Mouse (Mus musculus): Measurements from ENCODE around the gene Oprl1.

The Oprl1 gene

DNA sequence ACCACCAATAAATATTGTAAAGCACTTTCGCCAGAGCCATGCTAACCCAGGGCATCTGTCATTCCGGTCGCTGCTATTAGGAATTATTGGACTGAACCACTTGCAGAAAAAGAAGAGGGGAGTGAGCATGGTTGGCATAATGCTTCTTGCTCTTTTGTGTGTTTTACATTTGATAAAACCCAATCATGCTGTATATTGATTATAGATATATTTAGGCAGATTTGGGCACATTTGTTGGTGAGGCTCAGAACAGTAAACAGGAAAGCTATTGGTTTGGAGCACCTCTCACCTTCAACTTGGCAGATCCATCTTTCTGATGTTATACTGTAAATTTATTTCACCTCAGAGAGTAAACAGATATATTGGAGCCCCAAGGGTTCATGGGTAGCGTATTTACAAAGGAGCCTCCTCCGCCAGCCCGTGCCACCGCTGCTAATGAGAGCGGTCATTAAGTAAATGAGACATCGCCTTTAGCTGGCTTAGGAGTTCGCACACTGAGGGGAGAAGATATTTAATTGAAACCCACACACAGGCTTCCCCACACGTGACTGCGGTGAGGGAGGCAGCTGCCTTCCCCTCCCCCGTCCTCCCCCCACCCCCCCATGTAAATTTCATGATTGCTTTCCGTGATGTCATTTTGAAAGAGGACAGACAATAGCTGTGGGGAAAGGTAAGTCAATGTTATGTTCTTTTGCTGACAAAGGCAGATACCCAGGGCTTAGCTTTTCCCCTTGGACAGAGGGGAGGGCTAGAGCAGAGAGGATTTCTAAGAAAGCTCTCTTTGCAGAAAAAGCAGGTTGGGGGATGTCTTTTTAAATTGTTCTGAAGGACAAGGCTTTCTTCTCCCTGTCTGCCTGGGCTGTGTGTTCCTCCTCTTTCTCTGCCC is 52.1 kb downstream of the Oprl1 start:
- peak; percentile 61 to 78 for DNase-seq

DNA sequence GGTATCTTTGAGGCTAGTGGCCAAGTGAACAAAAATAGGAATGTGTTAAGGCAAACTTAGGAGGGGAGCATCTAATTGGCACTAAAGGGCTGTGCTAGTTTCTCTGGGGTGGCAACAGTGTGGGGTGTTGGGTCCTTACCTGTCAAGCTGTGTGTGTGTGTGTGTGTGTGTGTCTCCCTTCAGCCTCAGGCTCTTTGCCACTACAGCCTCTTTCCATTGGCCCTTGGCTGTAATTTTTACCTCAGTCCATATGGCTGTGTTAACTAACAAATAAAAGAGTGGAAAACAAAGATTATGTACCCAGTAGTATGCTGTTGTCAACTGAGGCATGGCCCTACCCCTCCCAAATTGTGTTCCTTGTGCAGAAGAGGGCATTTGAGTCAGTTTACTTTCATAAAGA is 53.6 kb downstream of the Oprl1 start:
- DNase-seq, result no peak

DNA sequence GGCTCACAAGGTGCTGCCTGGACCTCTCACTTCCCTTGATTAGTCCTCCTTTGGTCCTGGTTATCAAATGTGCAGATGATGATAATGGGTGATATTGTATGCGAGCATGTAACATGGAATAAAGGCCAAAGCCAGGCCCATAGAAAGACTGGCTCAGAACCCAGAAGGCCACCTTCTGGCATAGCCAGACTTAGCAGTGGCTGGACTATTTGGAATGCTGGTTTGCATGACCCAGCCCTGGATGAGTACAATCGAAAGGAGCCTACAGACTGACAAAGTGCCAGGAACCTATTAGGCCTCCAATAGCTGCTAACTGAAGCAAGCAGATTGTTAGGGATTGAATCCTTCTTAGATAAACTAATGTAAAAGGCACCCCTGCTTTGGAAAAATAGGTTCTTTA is 54.6 kb downstream of the Oprl1 start:
- peak; percentile 52 to 64 for DNase-seq
